Mouse (Mus musculus) urinary bladder, postnatal 10 days (tissue): ENCODE results near the gene Ube4b.
"Not testable (repeated sequence)": the region's sequence is repeated elsewhere in the genome, so short reads cannot be mapped to it uniquely, and the experiment has no call there.

Source experiments
- DNase-seq: peaks from one replicate; pipeline ENCODE4 v3.0.0; 2022; ENCODE audit warnings: low spot score

Gene Ube4b

DNA sequence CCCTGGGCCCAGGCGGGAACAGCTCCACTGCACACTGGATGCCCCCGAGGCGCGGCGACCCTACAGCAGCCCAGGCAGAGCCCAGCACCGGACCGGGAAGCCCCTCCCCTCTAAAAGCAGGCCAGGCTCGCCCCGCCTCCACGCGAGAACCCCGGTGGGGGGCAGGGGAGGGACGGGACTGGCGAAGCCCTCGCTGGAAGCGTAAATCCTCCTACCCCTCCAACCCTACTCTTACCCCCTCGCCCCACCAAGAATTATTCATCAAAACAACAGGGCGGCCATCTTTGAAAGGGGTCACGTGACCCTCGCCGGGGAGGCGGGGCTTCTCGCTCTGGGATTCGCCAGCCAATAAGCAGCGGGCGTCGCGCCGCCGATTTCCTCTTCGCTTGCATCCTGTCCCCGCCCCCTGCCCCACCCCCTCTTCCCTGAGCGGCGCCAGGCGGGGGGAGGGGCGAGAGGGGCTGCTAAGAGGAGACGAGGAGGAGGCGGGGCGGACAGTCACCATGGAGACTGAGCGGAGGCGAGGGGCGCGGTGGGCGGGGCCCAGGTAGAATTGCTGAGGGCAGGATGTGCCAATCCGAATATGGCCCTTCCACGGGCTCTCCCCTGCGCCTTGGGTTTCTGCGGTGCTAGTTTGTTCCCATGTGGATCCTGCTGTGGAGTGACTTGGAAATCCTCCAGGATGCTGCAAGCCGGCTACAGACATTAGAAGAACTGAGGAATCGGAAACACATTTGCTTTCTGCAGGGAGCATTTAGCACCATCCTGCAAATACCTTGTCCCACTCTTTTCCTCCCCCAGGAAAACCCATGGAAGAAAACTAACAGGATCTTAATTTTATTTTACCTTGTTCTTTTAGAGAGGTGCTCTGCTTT lies at the start of gene Ube4b:
TSS of gene Ube4b (minus strand) at position 425 of the 875 bp plus-strand sequence.
- peak; percentile 86 for DNase-seq

DNA sequence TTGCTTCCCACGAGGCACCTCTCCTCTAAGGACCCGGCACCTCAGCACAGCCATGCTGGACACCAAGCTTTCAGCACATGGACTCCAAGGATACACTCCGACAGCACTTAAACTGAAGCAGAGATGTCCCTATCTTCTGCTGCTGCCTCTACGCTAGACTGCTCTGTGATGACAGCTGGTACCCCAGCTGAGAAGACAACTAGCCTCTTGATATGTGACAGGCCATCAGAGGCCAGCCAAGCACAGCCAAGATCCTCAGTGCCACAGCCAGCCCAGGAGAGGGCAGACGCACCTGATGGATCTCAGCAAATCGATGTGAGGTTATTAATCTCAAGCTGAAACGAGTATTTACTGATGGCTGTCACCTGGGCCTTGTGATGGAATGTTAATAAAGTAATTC lies 48.5 kb upstream of the Ube4b start:
- DNase-seq: no peak

DNA sequence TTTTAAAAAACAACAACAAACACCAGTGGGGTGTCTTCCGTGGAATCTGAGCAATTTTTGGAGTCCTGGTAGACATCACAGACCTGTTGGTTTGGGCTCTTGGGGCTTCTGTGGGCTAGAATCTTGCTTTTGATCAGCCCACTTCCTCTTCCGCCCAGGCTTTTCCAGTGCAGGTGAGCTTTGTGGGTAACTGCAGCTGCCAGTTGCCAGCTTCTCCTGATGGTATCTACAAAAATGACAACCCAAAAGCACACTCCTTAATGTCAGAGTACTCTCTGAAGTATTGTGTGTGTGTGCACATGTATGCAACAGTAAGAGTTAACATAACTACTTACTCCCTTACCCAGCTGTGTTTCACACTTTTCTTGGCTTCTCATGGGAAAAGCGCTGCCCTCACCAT lies 43.0 kb upstream of the Ube4b start:
- no peak for DNase-seq

DNA sequence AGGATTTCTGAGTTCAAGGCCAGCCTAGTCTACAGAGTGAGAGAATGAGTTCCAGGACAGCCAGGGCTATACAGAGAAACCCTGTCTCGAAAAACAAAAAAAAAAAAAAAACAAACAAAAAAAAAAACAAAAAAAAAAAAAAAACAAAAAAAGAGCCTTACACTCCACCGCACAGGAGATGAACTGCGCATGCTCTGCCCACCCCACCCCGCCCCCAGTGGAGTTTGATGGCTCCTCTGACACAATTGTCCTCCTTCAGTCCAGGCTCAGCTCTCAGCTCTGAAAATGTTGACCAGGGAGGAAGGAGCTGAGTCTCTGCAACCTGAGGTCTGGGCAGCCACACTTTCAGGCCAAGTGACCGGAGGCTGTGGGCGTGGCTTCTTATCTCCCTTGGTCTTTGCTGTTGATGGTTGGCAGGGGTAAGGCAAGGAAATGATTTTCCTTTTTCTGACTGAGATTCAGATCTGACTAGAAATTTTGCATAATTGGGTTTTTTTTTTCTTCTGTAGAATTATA lies 36.9 kb upstream of the Ube4b start:
- no peak for DNase-seq

DNA sequence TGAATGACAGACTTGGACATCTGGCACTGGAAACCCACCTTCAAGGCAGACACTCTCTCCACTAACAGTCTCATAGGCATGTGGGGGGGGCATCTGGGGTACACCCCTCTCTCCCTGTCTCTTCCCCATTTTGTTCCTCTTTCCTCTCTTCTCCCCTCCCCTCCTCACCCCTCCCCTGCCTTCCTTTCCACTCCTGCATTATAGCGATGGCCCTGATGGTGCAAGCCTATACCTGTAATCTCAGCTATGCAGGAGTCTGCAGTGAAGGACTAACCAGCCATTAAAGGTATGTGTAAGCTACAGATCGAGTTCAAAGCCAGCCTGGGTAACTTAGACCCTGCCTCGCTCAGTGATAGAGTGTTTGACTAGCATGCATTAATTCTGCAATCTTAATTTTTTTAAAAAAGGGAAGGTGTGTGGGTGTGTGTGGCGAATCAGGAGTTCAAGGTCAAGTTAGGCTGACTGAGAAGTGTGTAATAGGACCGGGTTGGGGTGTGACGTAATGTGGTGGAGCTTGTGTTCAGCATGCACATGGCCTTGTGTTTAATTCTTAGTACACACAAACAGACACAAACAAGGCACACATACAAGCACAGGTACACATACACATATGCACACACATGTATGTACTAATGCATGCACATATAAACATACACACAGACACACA lies 35.9 kb upstream of the Ube4b start:
- DNase-seq: no peak

DNA sequence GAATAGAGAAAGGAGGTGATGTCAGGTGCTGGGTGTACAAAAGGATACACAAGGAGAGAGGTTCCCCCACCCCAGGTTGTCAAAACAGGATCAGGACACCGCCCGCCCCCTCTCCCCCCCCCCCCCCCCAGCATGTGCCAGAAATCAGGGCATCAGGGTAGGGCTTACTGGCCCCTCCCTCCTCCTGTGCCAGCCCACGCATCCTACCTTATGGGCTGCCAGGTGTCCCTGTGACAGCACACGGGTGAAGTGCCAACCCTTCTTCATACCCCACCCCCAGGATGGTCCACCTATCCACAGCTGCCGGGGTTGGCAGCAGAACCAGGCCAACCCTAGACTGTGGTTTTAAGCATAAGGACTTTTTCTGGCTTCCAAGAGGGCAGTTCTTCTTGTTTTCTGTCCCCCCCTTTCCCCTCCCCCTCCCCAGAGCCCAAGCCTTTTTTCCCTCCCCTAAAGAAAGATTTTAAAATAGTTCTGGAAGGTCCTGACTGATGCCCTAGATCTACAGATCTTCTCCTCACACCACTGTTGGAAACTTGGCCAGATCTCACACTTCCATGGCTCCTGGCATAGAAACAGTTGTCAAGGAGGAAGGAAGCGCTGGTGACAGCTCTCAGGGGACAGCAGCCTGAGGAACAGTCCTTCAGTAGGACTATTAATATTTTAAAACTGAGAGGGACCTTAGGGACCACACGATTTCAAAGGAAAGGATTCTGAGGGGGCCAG lies 35.2 kb upstream of the Ube4b start:
- DNase-seq: no peak

DNA sequence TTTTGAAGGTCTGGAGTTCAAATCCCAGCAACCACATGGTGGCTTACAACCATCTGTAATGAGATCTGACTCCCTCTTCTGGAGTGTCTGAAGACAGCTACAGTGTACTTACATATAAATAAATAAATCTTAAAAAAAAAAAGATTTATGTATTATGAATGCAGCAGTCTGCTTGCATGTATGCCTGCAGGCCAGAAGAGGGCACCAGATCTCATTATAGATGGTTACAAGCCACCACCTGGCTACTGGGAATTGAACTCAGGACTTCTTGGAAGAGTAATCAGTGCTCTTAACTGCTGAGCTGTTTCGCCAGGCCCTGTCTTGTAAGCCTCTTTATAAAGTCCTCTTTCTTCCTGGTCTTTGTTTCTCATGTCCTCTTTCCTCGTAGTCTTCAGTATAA lies 33.9 kb upstream of the Ube4b start:
- DNase-seq: not testable (repeated sequence)

DNA sequence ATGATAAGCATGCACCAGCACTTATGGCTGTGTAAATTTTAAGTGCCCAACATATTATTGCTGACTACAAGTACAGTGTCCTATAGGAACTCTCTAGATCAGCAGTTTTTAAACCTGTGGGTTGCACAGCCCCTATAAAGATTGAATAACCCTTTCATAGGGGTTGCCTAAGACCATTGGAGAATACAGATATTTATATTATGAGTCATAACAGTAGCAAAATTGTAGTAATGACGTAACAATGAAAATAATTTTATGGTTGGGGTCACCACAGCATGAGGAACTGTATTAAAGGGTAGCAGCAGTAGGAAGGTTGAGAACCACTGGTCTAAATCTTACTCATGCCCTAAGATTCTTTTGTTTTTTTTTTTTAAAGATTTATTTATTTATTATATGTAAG lies 32.9 kb upstream of the Ube4b start:
- no peak for DNase-seq

DNA sequence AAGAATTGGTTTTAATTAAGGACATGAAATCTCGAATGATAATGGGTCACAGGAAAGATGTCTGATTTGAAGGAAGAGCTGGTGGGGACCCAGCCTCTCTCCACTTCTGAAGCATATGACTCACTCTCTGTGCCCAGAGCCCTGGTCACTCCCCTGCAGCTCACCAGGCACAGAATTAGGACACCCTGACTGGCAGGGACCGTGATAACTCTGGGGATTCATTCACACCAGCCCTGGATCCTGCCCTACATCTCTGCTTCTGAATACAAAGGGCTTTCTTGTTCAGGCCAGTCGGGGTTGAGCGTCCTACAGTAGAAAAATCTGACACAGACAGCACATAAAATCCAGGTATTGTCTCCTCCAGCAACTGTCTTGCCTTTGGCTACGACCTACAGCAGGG lies 32.0 kb upstream of the Ube4b start:
- no peak for DNase-seq

DNA sequence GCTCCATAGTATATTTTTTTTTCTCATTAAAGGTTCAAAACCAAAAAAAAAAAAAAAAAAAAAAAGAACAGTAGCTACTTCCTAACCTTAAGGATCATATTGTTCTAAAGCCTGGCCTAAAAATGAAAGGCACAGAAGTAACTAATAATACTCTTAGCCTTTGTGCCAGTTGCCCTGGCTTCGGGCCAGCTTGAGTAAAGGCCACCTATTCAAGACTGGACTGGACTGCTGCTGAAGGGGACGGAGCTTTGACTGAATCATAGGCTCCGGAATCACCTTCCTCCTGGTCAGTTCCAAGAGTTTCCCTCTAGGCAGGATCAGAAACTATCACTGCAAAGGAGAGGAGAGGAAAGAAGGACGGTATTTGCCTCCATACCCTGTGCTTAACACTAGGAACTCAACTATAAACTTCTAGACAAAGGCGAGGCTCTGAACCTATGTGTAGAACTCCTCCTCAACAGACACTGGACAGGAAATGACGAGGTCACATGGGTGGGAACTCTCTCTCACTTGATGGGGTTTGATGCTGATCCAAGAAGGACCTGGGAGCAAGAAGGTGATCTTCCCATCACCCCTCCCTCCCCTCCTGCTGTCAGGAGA lies 31.4 kb upstream of the Ube4b start:
- no peak for DNase-seq

DNA sequence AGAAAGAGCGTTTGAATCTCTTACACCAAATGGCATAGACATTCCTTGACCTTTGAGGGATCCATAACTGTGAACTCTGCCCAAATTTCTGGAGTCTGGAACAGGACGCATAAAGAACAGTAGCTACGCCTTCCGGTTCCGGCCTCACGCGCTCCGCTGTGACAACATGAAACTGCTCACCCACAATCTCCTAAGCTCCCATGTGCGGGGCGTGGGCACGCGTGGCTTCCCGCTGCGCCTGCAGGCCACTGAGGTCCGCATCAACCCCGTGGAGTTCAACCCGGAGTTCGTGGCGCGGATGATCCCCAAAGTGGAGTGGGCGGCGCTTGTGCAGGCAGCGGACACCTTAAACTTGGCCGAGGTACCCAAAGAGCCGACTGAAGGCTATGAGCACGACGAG lies 30.6 kb upstream of the Ube4b start:
- DNase-seq: not testable (repeated sequence)

DNA sequence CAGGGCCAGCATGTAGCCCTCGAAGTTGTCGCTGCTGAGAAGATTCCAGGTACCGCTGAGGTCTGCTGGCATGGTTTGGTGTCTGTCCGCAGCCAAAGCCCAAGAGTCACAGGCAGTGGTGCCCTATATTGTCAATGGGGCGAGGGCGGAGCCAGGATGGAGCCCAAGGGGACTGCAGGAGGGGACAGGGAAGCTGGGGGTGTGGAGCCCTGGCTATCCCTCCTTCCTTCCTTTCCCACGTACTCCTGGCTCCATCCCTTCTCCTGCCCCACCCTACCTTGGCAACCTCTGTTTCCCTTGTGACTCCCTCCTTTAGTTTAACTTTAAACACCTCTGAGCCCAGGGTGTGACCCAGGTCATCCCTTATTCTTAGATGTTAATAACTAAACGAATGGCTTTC lies 28.3 kb upstream of the Ube4b start, which contains the start of gene Rbp7:
TSS of gene Rbp7 (minus strand) at position 100 of the 400 bp plus-strand sequence.
- DNase-seq: no peak

DNA sequence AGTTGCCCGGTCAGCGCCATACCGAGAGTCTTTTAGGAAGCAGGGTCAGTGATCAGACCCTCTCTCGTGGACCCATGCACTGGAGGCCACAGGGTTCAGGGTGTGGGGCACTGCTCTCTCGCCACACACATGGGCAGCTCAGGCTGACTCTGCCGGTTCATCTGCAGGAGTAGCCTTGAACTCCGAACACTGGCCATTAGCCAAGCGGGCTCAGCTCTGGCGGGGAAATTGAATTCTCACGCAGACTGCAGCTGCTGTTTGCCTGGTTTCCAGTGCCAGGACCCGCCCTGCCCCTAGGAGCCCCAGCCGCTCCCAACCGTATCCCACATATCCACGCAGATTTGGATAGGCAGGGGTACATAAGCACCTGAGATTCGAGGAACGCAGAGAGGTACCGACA lies 27.7 kb upstream of the Ube4b start:
- DNase-seq: no peak

DNA sequence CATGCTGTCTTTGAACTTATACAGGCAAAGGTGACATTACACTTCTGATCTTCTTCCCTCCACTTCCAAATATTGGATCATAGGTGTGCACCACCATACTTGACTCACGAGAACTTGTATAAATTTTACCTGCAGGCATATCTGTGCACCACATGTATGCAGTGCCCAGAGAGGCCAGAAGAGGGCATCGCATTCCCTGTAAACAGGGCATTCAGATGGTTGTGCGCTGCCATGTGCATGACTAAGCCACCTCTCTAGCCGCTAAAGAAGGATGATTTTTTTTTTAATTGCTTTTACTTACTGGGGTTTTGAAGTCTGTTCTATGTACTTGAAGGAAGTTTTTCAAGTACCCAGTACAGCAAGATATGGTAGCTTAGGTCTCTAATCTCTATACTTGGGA lies 27.1 kb upstream of the Ube4b start:
- DNase-seq: no peak

DNA sequence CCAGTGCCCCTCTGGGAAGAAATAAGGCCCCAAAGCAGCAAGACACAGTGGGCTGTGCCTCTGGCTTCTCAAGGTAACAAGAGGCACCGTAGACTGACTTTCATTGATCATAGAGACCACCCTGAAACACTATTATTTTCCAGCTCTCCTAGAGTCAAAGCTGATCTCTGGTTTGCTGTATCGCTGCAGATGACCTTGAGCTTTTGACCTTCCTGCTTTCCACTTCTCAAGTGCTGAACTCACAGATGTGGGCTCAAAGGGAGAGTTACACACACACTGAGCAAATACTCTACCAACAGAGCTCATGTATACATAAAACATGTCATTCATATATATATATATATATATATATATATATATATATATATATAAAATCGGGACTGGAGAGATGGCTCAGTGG lies 24.1 kb upstream of the Ube4b start:
- no peak for DNase-seq

DNA sequence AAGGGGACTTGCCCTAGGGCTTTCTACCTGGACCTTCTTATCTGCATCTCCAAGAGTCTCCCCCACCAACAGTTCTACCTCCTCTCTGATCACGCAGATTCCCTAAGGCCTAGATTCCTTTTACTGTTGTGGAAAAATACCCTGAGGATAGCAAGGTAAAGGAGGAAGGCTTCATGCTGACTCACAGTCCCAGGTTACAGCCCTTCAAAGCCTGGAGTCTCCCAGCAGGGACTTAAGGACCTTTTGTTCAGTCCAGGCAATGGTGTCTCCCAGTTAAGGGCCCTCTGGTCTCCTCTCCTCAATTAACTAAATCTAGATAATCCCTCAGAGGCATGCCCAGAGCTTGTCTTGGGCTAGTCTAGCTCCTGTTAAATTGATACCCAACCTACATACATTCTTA lies 19.8 kb upstream of the Ube4b start:
- no peak for DNase-seq

DNA sequence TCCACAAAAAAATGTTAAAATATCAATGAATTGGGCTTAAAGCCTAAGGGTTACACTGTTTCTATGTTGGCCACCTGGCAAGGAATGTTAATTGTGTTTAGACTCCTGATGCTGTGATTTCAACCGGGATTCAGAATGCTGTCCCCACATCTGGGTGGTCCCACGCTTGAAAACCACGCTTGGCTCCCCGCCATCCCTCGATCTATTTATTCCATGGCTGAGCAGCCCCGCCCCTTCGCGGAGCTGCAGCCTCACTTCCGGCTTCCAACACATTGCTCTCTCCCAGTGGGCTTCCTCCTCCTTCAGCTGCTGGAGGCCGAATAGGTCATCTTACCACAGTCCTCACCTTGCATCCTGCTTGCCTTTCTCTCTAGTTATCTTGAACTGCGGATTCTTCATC lies 19.3 kb upstream of the Ube4b start:
- no peak for DNase-seq

DNA sequence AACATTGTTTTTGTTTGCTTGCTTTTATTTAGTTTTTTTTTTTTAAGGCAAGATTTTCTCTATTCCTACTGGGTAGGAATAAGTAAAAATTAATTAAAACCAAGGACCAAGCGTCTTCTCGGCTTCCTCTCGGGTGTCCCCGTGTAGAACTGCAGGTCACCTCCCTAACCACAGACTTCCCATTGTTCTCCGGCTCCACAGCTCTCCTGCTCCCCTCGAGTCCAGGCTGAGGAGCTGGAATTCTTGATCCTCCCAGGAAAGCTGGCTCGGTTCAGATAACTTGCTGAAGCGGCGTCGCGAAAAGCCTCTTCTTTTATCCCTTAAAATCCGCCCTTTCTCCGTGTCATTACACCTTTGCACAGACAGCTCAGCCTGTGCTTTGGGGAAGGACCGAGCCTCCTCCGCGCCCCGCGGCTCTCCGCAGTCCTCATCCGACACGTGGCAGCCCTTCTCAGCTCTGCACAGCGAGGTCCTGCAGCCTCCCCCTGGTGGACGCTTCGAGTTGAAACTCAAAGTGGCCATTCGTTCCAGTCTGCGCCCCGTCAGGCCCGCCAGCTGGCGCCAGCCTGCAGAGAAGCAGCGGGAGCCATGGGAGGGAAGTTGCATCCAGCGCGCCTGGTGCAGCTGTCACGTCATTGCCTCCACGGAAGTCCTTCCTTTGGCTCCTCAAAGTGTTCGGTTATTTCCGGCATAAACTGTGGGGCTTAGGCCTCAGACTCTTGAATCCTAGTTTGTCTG lies 18.6 kb upstream of the Ube4b start:
- DNase-seq: peak; percentile 60

DNA sequence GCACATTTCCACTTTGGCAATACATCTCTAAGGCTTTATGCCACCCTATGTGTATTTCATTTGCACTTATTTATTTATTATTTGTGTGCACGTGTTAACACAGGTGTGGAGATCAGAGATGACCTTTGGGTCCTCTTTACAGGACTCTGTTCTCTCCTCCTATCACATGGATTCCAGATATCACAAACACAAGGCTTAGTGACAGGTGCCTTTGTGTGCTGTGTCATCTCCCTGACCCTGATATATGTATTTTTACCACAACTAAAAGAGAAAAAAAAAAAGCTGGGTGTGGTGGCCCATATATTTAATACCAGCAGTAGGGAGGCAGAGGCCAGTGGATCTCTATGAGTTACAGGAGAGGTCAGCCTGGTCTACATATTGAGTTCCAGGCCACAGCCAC lies 17.9 kb upstream of the Ube4b start:
- no peak for DNase-seq

DNA sequence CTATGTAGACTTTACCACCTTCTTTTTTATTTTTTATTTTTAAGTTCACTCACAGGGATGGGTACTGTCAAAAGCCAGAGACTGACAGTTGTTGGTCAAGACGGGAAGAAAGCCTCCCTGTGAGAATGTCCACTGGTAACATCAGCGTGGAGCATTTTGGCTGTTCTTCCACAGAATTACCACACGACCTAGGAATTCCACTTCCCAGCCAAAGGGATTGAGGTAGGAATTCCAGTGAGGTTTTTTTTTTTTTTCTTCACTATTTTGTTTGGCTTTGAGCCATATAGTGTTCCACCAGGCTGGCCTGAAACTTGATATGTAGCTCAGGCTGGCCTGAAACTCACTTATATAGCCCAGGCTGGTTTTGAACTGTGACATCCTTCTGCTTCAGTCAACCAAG lies 15.9 kb upstream of the Ube4b start:
- no peak for DNase-seq

DNA sequence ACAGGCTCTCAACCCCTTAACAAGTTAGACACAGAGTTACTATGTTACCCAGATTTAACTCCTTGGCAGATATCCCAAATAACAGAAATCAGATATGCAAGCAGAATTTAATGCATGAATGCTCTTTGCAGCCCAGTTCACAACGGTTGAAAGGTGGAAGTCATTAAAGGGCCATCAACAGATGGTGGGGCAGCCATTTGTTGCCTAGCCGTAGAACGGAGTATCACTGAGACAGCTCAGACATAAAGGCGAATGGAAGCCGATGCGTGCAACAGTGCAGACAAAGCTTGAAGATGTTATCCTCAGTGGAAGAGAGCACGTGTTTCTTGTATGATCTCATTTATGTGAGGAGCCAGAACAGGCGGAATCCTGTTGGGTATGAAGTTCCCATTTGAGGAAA lies 14.0 kb upstream of the Ube4b start:
- DNase-seq: no peak

DNA sequence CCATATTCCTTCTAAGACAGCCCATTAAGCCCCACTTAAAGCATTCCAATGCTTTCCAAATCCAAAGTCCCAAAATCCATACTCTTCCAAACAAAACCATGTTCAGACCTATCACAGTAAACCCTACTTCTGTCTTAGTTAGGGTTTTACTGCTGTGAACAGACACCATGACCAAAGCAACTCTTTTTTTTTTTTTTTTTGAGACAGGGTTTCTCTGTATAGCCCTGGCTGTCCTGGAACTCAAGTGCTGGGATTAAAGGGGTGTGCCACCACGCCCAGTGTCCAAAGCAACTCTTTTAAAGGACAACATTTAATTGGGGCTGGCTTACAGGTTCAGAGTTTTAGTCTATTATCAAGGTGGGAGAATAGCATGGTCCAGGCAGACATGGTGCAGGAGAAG lies 5.3 kb upstream of the Ube4b start:
- DNase-seq: not testable (repeated sequence)
